Mouse (Mus musculus): ENCODE measurements around the gene Mrgprf.

- TF ChIP-seq CTCF (conservative IDR thresholded peaks at IDR 0.05; ENCODE audit: low read length) (no peak), POU5F1 (IDR thresholded peaks at IDR 0.05; ENCODE audit: borderline replicate concordance, low read length) (no peak), NANOG (IDR thresholded peaks at IDR 0.05; ENCODE audit: borderline replicate concordance, low read length) (no peak)
Measured at GRCm38 (mm10) chr7:145287410-145287809, 13.2 kb upstream of the Mrgprf start.

All from E14TG2a.4 (cell line).